Mouse (Mus musculus): ENCODE measurements at regions not wholly inside any gene's neighbourhood (a gene's known extent, or its start where the extent isn't known, plus 50 kb on each side); places are given as distances from the start of the nearest gene placed in this dataset.
"Not testable (repeated sequence)": the region's sequence is repeated elsewhere in the genome, so short reads cannot be mapped to it uniquely, and the experiment has no call there.

- DNase-seq (ENCODE audit: low spot score in 2 of 2), result no peak
These were observed 419.7 kb downstream of the Lrig3 start for GRCm38 (mm10) chr10:126385644-126386043.

GRCm38 (mm10) chr10:126380381-126380780, 414.4 kb downstream of the Lrig3 start:
- DNase-seq (ENCODE audit: low spot score in 2 of 2), result no peak

- DNase-seq (ENCODE audit: low spot score in 2 of 2), result no peak
These were observed 413.3 kb downstream of the Lrig3 start for GRCm38 (mm10) chr10:126379239-126379638.

- DNase-seq (ENCODE audit: low spot score in 2 of 2), result peak in 1 of 2 experiments; percentile 16
These were observed 407.9 kb downstream of the Lrig3 start for GRCm38 (mm10) chr10:126373906-126374305.

- DNase-seq (ENCODE audit: low spot score in 2 of 2), result no peak
These were observed 405.9 kb downstream of the Lrig3 start for GRCm38 (mm10) chr10:126371881-126372280.

GRCm38 (mm10) chr10:126349076-126349475, 383.1 kb downstream of the Lrig3 start:
- no peak for DNase-seq (ENCODE audit: low spot score in 2 of 2)

- no peak for DNase-seq (ENCODE audit: low spot score in 2 of 2)
These were observed 371.5 kb downstream of the Lrig3 start for GRCm38 (mm10) chr10:126337426-126337825.

GRCm38 (mm10) chr10:126333786-126334185, 367.8 kb downstream of the Lrig3 start:
- no peak for DNase-seq (ENCODE audit: low spot score in 2 of 2)

- DNase-seq (ENCODE audit: low spot score in 2 of 2), result peak; percentile 75 to 80
These were observed 364.5 kb downstream of the Lrig3 start for GRCm38 (mm10) chr10:126330305-126330969.

GRCm38 (mm10) chr10:126320831-126321230, 354.9 kb downstream of the Lrig3 start:
- DNase-seq (ENCODE audit: low spot score in 2 of 2), result no peak

- DNase-seq (ENCODE audit: low spot score in 2 of 2), result no peak
These were observed 353.8 kb downstream of the Lrig3 start for GRCm38 (mm10) chr10:126319795-126320194.

GRCm38 (mm10) chr10:126299962-126300361, 334.0 kb downstream of the Lrig3 start:
- DNase-seq (ENCODE audit: low spot score in 2 of 2), result no peak

GRCm38 (mm10) chr10:126298211-126298610, 332.2 kb downstream of the Lrig3 start:
- DNase-seq (ENCODE audit: low spot score in 2 of 2), result no peak

GRCm38 (mm10) chr10:126295853-126296252, 329.9 kb downstream of the Lrig3 start:
- no peak for DNase-seq (ENCODE audit: low spot score in 2 of 2)

GRCm38 (mm10) chr10:126291765-126292164, 325.8 kb downstream of the Lrig3 start:
- no peak for DNase-seq (ENCODE audit: low spot score in 2 of 2)

- not testable (repeated sequence) for DNase-seq (ENCODE audit: low spot score in 2 of 2)
These were observed 319.1 kb downstream of the Lrig3 start for GRCm38 (mm10) chr10:126285096-126285495.

GRCm38 (mm10) chr10:126270376-126270775, 304.4 kb downstream of the Lrig3 start:
- DNase-seq (ENCODE audit: low spot score in 2 of 2), result no peak

GRCm38 (mm10) chr10:126267321-126267998, 301.5 kb downstream of the Lrig3 start:
- no peak for DNase-seq (ENCODE audit: low spot score in 2 of 2)

- no peak for DNase-seq (ENCODE audit: low spot score in 2 of 2)
These were observed 291.2 kb downstream of the Lrig3 start for GRCm38 (mm10) chr10:126257171-126257570.

GRCm38 (mm10) chr10:126254198-126254597, 288.2 kb downstream of the Lrig3 start:
- no peak for DNase-seq (ENCODE audit: low spot score in 2 of 2)

GRCm38 (mm10) chr10:126249176-126249575, 283.2 kb downstream of the Lrig3 start:
- DNase-seq (ENCODE audit: low spot score in 2 of 2), result no peak

GRCm38 (mm10) chr10:126243051-126243450, 277.1 kb downstream of the Lrig3 start:
- no peak for DNase-seq (ENCODE audit: low spot score in 2 of 2)

- no peak for DNase-seq (ENCODE audit: low spot score in 2 of 2)
These were observed 273.6 kb downstream of the Lrig3 start for GRCm38 (mm10) chr10:126239536-126239935.

All from right cerebral cortex, postnatal 36 days (tissue).